Mouse (Mus musculus) C2C12 (cell line): ENCODE results near the gene Phkg1.

Experiments used
- CTCF ChIP-seq: IDR thresholded peaks from one replicate; pipeline ENCODE4 v1.5.1; 2011; ENCODE audit not compliant: control insufficient read depth, insufficient read depth, insufficient read length
- USF1 ChIP-seq: IDR thresholded peaks from one replicate; pipeline ENCODE4 v1.6.1; 2011; ENCODE audit warnings: low read depth, mild to moderate bottlenecking, control low read depth, moderate library complexity

DNA sequence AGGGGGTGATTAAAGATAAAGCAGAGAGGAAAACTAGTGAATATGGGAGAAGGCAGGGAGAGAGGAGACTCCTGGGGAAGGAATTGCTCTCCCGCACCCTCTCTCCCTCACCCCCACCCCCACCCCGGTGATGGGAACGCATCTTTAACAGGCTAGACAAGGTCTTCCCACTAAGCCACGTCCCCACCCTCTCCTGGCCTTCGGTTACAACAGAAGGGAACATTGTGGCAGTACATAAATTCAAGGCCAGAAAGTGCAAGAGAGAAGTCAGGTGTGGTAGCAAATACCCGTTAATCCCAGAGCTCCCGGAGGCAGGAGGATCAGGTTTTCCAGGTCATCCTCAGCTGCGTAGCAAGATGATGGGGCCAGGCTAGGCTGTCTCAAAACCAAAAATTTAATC is 21.0 kb upstream of the Phkg1 start:
- TF ChIP-seq CTCF (no peak), USF1 (no peak)
